Mouse (Mus musculus) midbrain, embryonic 14.5 days (tissue): ENCODE measurements around the gene Svop. TPM values are rescaled to one million over a fixed set of nuclear protein-coding genes. Genes with fewer than 3 reads are reported as not detected.

Source experiments
- ATAC-seq: fragments of 200-750 bp; cut with Nextera tagmentation; 2 replicates; pipeline ENCODE4 v1.8.0; 2017; ENCODE audit warnings: moderate number of reproducible peaks, moderate library complexity; ENCODE audit not compliant: low FRiP score, low TSS enrichment
- DNase-seq: peaks from one replicate; pipeline ENCODE4 v3.0.0-alpha.2; 2015
- H3K27ac ChIP-seq: fragments of 300-500 bp; sonication (generic); replicated peaks from 2 replicates; pipeline ENCODE4 v1.5.1; 2014; ENCODE audit warnings: mild to moderate bottlenecking, low read depth, low read length, moderate library complexity
- H3K27me3 ChIP-seq: fragments of 300-500 bp; sonication (generic); 2 replicates; pipeline ENCODE4 v1.6.1; 2014; ENCODE audit warnings: low read length, control low read depth, mixed read lengths; ENCODE audit not compliant: control insufficient read depth, insufficient read depth
- H3K36me3 ChIP-seq: fragments of 300-500 bp; sonication (generic); 2 replicates; pipeline ENCODE4 v1.6.1; 2014; ENCODE audit warnings: low read length, control low read depth; ENCODE audit not compliant: control insufficient read depth, insufficient read depth
- H3K4me1 ChIP-seq: fragments of 300-500 bp; sonication (generic); 2 replicates; pipeline ENCODE4 v1.6.1; 2014; ENCODE audit warnings: mild to moderate bottlenecking, antibody characterized with exemption, low read length, control low read depth; ENCODE audit not compliant: control insufficient read depth, insufficient read depth
- H3K4me2 ChIP-seq: fragments of 300-500 bp; sonication (generic); 2 replicates; pipeline ENCODE4 v1.6.1; 2014; ENCODE audit warnings: mild to moderate bottlenecking, low read length, moderate library complexity
- H3K4me3 ChIP-seq: fragments of 300-500 bp; sonication (generic); replicated peaks from 2 replicates; pipeline ENCODE4 v1.5.1; 2014; ENCODE audit warnings: low read depth, low read length
- H3K9ac ChIP-seq: fragments of 300-500 bp; sonication (generic); replicated peaks from 2 replicates; pipeline ENCODE4 v1.6.1; 2014; ENCODE audit warnings: mild to moderate bottlenecking, low read length, moderate library complexity
- H3K9me3 ChIP-seq: fragments of 300-500 bp; sonication (generic); 2 replicates; pipeline ENCODE4 v1.6.1; 2016; ENCODE audit warnings: low read length, control low read depth, mixed read lengths; ENCODE audit not compliant: control insufficient read depth
- WGBS: fragments of 180-500 bp; shearing (Covaris S2); extraction: QIAGEN DNeasy Blood & Tissue Kit; methylation state at CpG from one replicate; pipeline ENCODE4 v1.1.7; 2014; 5-methylcytosine and 5-hydroxymethylcytosine counted together
- polyA plus RNA-seq: library from polyadenylated mRNA; unstranded; fragments of >200 nt; fragmentation: Nextera tagmentation; extraction: Ambion mirVana; gene quantifications from 2 replicates; pipeline ENCODE4 v1.2.1, GENCODE M21; 2014

Gene Svop
- polyA plus RNA-seq, 1 experiment from 2014 or later: 88.8 TPM

GRCm38 (mm10) chr5:114004573-114004972 lies 86.8 kb downstream of the Svop start:
- H3K4me3 ChIP-seq: no peak overlapping the region
- H3K4me2 ChIP-seq: no peak overlapping the region
- DNase-seq: no peak
- no peaks in the 10 kb centered on the region for H3K27me3 ChIP-seq
- H3K4me1 ChIP-seq: no peaks in the 10 kb centered on the region
- WGBS: 84% methylated on average over 11 of the region's 11 CpGs
- no peak overlapping the region for H3K27ac ChIP-seq
- ATAC-seq: no peak
- no peaks in the 10 kb centered on the region for H3K36me3 ChIP-seq
- H3K9me3 ChIP-seq: no peaks in the 10 kb centered on the region
- H3K9ac ChIP-seq: no peak overlapping the region

GRCm38 (mm10) chr5:114003542-114003941 lies 87.8 kb downstream of the Svop start, which contains the start of gene Dao:
TSS of gene Dao (plus strand) at chr5:114003703.
- Histone ChIP-seq H3K9me3 (no peaks in the 10 kb centered on the region), H3K4me3 (no peak within 1 kb of the TSS), H3K36me3 (no peaks in the 10 kb centered on the region), H3K9ac (no peak within 1 kb of the TSS), H3K4me2 (no peak within 1 kb of the TSS), H3K27me3 (no peaks in the 10 kb centered on the region), H3K4me1 (no peaks in the 10 kb centered on the region), H3K27ac (no peak within 1 kb of the TSS)
- DNase-seq (no peak), ATAC-seq (no peak)
- WGBS: 45% methylated on average over 5 of the region's 5 CpGs

DNA sequence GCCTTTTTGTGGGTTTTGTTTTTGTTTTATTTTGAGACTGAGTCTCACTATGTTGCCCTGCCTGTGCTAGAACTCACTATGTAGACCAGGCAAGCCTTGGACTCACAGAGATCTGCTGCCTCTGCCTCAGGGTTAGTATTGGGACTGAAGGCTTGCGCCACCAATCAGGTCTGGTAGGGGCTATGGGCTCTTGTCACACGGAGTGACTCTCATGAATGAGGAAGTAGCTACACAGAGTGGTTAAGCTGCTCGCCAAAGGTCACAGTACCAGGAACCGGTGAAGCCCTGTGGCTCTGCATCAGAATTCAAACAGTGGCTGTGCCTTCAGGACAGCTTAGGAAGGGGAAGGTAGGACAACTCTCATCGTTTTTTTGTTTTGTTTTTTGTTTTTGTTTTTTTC lies 92.0 kb downstream of the Svop start:
- ATAC-seq (no peak), DNase-seq (no peak)
- 67% methylated on average over 5 of the region's 5 CpGs for WGBS
- Histone ChIP-seq H3K4me3 (no peak overlapping the region), H3K9me3 (no peaks in the 10 kb centered on the region), H3K4me2 (no peak overlapping the region), H3K27me3 (no peaks in the 10 kb centered on the region), H3K36me3 (no peaks in the 10 kb centered on the region), H3K9ac (no peak overlapping the region), H3K4me1 (no peaks in the 10 kb centered on the region), H3K27ac (no peak overlapping the region)

DNA sequence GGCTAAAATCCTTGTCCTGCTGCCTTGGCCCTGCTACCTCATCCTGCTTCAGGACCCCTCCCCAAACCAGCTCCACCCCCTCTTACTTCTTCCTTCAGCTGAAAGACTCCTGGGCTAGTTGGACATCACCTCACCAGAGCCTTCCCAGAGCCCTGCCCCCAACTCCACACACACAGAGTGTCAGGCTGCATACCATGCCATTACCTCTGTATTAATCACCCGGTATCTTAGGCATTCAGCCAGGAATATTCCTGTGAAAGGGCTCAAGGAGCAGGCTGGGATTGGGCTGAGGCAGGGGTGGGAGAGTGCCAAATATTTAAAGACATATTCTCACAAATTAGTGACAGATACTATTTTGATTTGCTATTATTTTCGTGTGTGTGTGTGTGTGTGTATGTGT lies 94.9 kb downstream of the Svop start:
- Histone ChIP-seq H3K4me3 (no peak overlapping the region), H3K4me2 (no peak overlapping the region), H3K9me3 (no peaks in the 10 kb centered on the region), H3K27ac (no peak overlapping the region), H3K27me3 (no peaks in the 10 kb centered on the region), H3K9ac (no peak overlapping the region), H3K4me1 (peaks cover 11% of the 10 kb centered on the region), H3K36me3 (no peaks in the 10 kb centered on the region)
- no peak for ATAC-seq
- DNase-seq: no peak
- WGBS: 54% methylated on average over 2 of the region's 2 CpGs

DNA sequence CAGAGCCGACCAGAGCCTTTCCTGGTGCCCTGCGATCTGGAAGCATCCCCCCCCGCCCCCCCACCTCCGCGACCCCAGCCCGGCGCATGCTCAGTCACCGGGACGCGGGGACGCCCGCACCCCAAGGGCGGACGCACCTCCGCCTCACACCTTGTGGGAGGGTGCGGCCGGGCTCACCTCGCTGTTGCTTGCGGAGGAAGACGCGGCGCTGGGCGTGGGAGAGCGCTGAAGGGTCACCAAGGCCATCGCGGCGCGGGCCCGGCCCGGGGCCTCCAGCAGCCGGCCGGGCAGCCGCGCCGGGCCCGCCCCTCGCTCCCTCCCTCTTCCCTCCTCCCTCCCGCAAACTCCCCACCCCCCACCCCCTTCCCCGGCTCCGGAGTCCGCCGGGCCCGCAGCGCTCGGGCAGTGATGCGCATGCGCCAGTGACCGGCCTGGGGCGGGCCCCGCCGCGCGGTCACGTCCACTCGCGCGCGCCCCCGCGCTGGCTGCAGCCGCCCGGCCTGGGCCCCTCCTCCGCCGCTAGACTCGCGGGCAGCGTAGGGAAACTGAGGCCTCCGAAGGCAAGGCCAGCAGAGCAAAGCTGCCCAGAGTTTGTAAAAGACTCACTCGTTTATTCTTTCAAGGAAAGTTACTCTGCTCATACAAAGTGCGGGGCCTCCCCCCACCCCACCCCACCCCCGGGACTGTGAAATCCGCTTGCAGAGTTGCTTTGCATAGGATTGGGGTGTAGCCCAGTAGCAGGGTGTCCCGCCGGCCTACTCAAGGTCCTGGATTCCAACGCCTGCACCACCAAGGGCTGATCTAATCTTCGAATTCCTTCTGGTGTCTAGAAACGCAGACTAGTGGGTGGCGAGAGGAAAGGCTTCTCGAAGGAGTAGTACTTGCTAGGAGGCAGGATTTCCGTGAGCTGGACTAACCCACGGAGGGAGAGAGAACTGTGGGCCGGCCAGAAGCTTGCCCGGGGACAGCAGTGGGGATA lies 97.6 kb downstream of the Svop start, which contains the start of gene Ssh1:
Gene Ssh1, minus strand, starts transcription at position 408 of the 979 bp plus-strand sequence.
- 1% methylated on average over 75 of the region's 83 CpGs for WGBS
- DNase-seq: peak; percentile 96
- Histone ChIP-seq H3K4me1 (peaks cover 22% of the 10 kb centered on the region), H3K27me3 (no peaks in the 10 kb centered on the region), H3K36me3 (peaks cover 3% of the 10 kb centered on the region; the same call in 1 of the 2 replicates), H3K9ac (peak within 1 kb of the TSS; percentile 91), H3K4me3 (peak within 1 kb of the TSS; percentile 77), H3K4me2 (peak within 1 kb of the TSS; percentile 91), H3K9me3 (no peaks in the 10 kb centered on the region), H3K27ac (peak within 1 kb of the TSS; percentile 96)
- peak; percentile 88 for ATAC-seq

DNA sequence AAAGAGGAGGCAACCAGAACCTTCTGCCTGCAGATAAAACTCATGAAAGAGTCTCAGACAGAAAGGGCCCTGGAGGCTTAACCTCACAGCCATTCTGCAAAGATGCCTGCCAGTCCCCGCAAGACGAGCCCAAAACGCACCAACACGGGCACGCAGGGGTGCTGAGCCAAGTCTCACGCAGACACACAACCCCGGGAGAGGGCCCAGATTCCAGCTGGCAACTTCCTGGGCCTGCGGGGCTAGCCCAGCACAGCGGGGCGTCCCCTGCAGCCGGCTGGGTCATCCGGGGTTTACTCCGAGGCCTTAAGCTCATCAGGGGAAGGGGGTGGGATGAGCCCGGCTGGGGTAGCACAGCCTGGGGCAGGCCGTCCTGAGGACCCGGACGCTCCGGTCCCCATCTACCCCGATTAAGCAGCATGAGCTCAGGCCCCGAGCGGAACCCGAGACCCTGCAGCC lies 98.3 kb downstream of the Svop start:
- WGBS: 0% methylated on average over 22 of the region's 22 CpGs

GRCm38 (mm10) chr5:113992339-113992831 lies 99.0 kb downstream of the Svop start:
- H3K4me2 ChIP-seq: peak overlapping the region; percentile 91
- 41% methylated on average over 12 of the region's 12 CpGs for WGBS
- H3K9ac ChIP-seq: peak overlapping the region; percentile 91
- peaks cover 22% of the 10 kb centered on the region for H3K4me1 ChIP-seq
- DNase-seq: no peak
- peak overlapping the region; percentile 96 for H3K27ac ChIP-seq
- H3K4me3 ChIP-seq: peak overlapping the region; percentile 77
- no peak for ATAC-seq
- H3K27me3 ChIP-seq: no peaks in the 10 kb centered on the region
- peaks cover 4% of the 10 kb centered on the region; the same call in 1 of the 2 replicates for H3K36me3 ChIP-seq
- no peaks in the 10 kb centered on the region for H3K9me3 ChIP-seq

More for the DNA sequence above, 98.3 kb downstream of the Svop start:
- Histone ChIP-seq H3K4me3 (peak overlapping the region; percentile 77), H3K27me3 (no peaks in the 10 kb centered on the region), H3K4me2 (peak overlapping the region; percentile 91), H3K4me1 (peaks cover 22% of the 10 kb centered on the region), H3K27ac (peak overlapping the region; percentile 96), H3K9ac (peak overlapping the region; percentile 91), H3K9me3 (no peaks in the 10 kb centered on the region), H3K36me3 (peaks cover 4% of the 10 kb centered on the region; the same call in 1 of the 2 replicates)
- DNase-seq (peak; percentile 76), ATAC-seq (no peak; the same call in 1 of the 2 replicates)

GRCm38 (mm10) chr5:113991141-113991540 lies 100.2 kb downstream of the Svop start:
- peak overlapping the region; percentile 9; the same call in 1 of the 2 replicates for H3K9ac ChIP-seq
- no peak overlapping the region; the same call in 1 of the 2 replicates for H3K4me3 ChIP-seq
- H3K36me3 ChIP-seq: peaks cover 8% of the 10 kb centered on the region; the same call in 1 of the 2 replicates
- no peaks in the 10 kb centered on the region for H3K27me3 ChIP-seq
- no peak for DNase-seq
- H3K9me3 ChIP-seq: no peaks in the 10 kb centered on the region
- 0 out of 2 replicates have a peak overlapping the region, but pooled peaks have one; percentile 13 for H3K27ac ChIP-seq
- peak overlapping the region; percentile 91 for H3K4me2 ChIP-seq
- ATAC-seq: no peak
- peaks cover 22% of the 10 kb centered on the region for H3K4me1 ChIP-seq
- WGBS: 73% methylated on average over 7 of the region's 7 CpGs
